Mouse (Mus musculus) heart, embryonic 14.5 days (tissue): ENCODE measurements around the gene Mcemp1. TPM values are rescaled to one million over a fixed set of nuclear protein-coding genes. Genes with fewer than 3 reads are reported as not detected.

Experiments used
- ATAC-seq: fragments of 200-750 bp; cut with Nextera tagmentation; 2 replicates; pipeline ENCODE4 v1.8.0; 2017; ENCODE audit warnings: low read depth, moderate TSS enrichment; ENCODE audit not compliant: insufficient number of reproducible peaks, insufficient read depth, low FRiP score
- H3K27ac ChIP-seq, 2 experiments: fragments of 200-500 bp in 1 of 2; fragments of 300-500 bp in 1 of 2; sonication (generic) in 1 of 2; replicated peaks in 1 of 2; 2 replicates each; pipeline ENCODE4 v1.5.1; 2012 to 2014; ENCODE audit warnings: low read depth in 2 of 2, low read length in 2 of 2, control low read depth in 1 of 2, mild to moderate bottlenecking in 1 of 2, mixed read lengths in 1 of 2; ENCODE audit not compliant: control insufficient read depth in 1 of 2, insufficient read depth in 1 of 2
- H3K27me3 ChIP-seq: fragments of 300-500 bp; sonication (generic); 2 replicates; pipeline ENCODE4 v1.6.1; 2014; ENCODE audit warnings: mild to moderate bottlenecking, low read length, control low read depth; ENCODE audit not compliant: control insufficient read depth, insufficient read depth
- H3K36me3 ChIP-seq: fragments of 300-500 bp; sonication (generic); 2 replicates; pipeline ENCODE4 v1.6.1; 2014; ENCODE audit warnings: mild to moderate bottlenecking, control low read depth, low read length, mixed read lengths; ENCODE audit not compliant: control insufficient read depth, insufficient read depth
- H3K4me1 ChIP-seq, 2 experiments: fragments of 200-500 bp in 1 of 2; fragments of 300-500 bp in 1 of 2; sonication (generic) in 1 of 2; 2 replicates each; pipeline ENCODE4 v1.6.1; 2012 to 2014; ENCODE audit warnings: low read length in 2 of 2, control low read depth in 1 of 2, mixed read lengths in 1 of 2; ENCODE audit not compliant: control insufficient read depth in 2 of 2, insufficient read depth in 2 of 2
- H3K4me2 ChIP-seq: fragments of 300-500 bp; sonication (generic); 2 replicates; pipeline ENCODE4 v1.6.1; 2014; ENCODE audit warnings: mild to moderate bottlenecking, low read length
- H3K4me3 ChIP-seq, 2 experiments: fragments of 200-500 bp in 1 of 2; fragments of 300-500 bp in 1 of 2; sonication (generic) in 1 of 2; 2 replicates each; pipeline ENCODE4 v1.5.1; 2012 to 2014; ENCODE audit warnings: low read length in 2 of 2, mild to moderate bottlenecking in 2 of 2, control low read depth in 1 of 2, low read depth in 1 of 2, moderate library complexity in 1 of 2; ENCODE audit not compliant: control insufficient read depth in 1 of 2, insufficient read depth in 1 of 2
- H3K9ac ChIP-seq: fragments of 300-500 bp; sonication (generic); 2 replicates; pipeline ENCODE4 v1.6.1; 2014; ENCODE audit warnings: mild to moderate bottlenecking, low read length
- H3K9me3 ChIP-seq: fragments of 300-500 bp; sonication (generic); 2 replicates; pipeline ENCODE4 v1.6.1; 2016; ENCODE audit warnings: low read length, control low read depth; ENCODE audit not compliant: control insufficient read depth
- WGBS: fragments of 180-500 bp; shearing (Covaris S2); extraction: QIAGEN DNeasy Blood & Tissue Kit; methylation state at CpG from one replicate; pipeline ENCODE4 v1.1.7; 2014; 5-methylcytosine and 5-hydroxymethylcytosine counted together
- polyA plus RNA-seq: library from polyadenylated mRNA; unstranded; fragments of >200 nt; fragmentation: Nextera tagmentation; extraction: Ambion mirVana; gene quantifications from 2 replicates; pipeline ENCODE4 v1.2.1, GENCODE M21; 2014

Gene Mcemp1
- polyA plus RNA-seq, 1 experiment from 2014 or later = 0.22 TPM

GRCm38 (mm10) chr8:3654726-3655508, 10.6 kb upstream of the Mcemp1 start:
- H3K4me3 ChIP-seq = no peak overlapping the region
- no peak overlapping the region for H3K4me2 ChIP-seq
- no peak overlapping the region for H3K9ac ChIP-seq
- no peaks in the 10 kb centered on the region for H3K4me1 ChIP-seq
- no peaks in the 10 kb centered on the region for H3K27me3 ChIP-seq
- 65% methylated on average over 11 of the region's 11 CpGs for WGBS
- no peaks in the 10 kb centered on the region for H3K36me3 ChIP-seq
- no peak for ATAC-seq
- no peak overlapping the region for H3K27ac ChIP-seq
- no peaks in the 10 kb centered on the region for H3K9me3 ChIP-seq

GRCm38 (mm10) chr8:3655526-3655925, 10.0 kb upstream of the Mcemp1 start, which contains the start of gene Retn:
Gene Retn (plus strand): TSS chr8:3655770.
- no peak for ATAC-seq
- Histone ChIP-seq H3K4me2 (no peak within 1 kb of the TSS), H3K4me3 (no peak within 1 kb of the TSS), H3K27ac (no peak within 1 kb of the TSS), H3K9me3 (no peaks in the 10 kb centered on the region), H3K4me1 (no peaks in the 10 kb centered on the region), H3K27me3 (no peaks in the 10 kb centered on the region), H3K36me3 (no peaks in the 10 kb centered on the region), H3K9ac (no peak within 1 kb of the TSS)
- WGBS = 42% methylated on average over 3 of the region's 3 CpGs

- ATAC-seq = no peak
- Histone ChIP-seq H3K36me3 (no peaks in the 10 kb centered on the region), H3K9ac (no peak overlapping the region), H3K4me2 (no peak overlapping the region), H3K27ac (no peak overlapping the region), H3K4me3 (no peak overlapping the region), H3K27me3 (no peaks in the 10 kb centered on the region), H3K4me1 (no peaks in the 10 kb centered on the region), H3K9me3 (no peaks in the 10 kb centered on the region)
- 28% methylated on average over 7 of the region's 7 CpGs for WGBS
These were observed 8.7 kb upstream of the Mcemp1 start for GRCm38 (mm10) chr8:3656725-3657381.

GRCm38 (mm10) chr8:3660889-3661288, 4.7 kb upstream of the Mcemp1 start:
- Histone ChIP-seq H3K9me3 (no peaks in the 10 kb centered on the region), H3K4me3 (no peak overlapping the region), H3K27ac (no peak overlapping the region), H3K9ac (no peak overlapping the region), H3K4me1 (no peaks in the 10 kb centered on the region), H3K4me2 (no peak overlapping the region), H3K27me3 (no peaks in the 10 kb centered on the region), H3K36me3 (no peaks in the 10 kb centered on the region)
- no peak for ATAC-seq
- 62% methylated on average over 8 of the region's 8 CpGs for WGBS

GRCm38 (mm10) chr8:3664405-3664804, 1.1 kb upstream of the Mcemp1 start:
- no peak for ATAC-seq
- 64% methylated on average over 5 of the region's 5 CpGs for WGBS
- no peaks in the 10 kb centered on the region for H3K4me1 ChIP-seq
- no peaks in the 10 kb centered on the region for H3K36me3 ChIP-seq
- H3K9ac ChIP-seq = no peak overlapping the region
- H3K4me3 ChIP-seq = no peak overlapping the region
- H3K27ac ChIP-seq = no peak overlapping the region
- H3K27me3 ChIP-seq = no peaks in the 10 kb centered on the region
- H3K4me2 ChIP-seq = no peak overlapping the region
- H3K9me3 ChIP-seq = no peaks in the 10 kb centered on the region

GRCm38 (mm10) chr8:3670388-3670787, 4.8 kb downstream of the Mcemp1 start:
- Histone ChIP-seq H3K4me3 (no peak overlapping the region), H3K36me3 (no peaks in the 10 kb centered on the region), H3K4me1 (peaks cover 0 to 4% of the 10 kb centered on the region in 2 experiments; a peak in 1 of 4 replicates), H3K4me2 (no peak overlapping the region), H3K27ac (no peak overlapping the region), H3K27me3 (no peaks in the 10 kb centered on the region), H3K9me3 (no peaks in the 10 kb centered on the region), H3K9ac (no peak overlapping the region)
- WGBS = 72% methylated on average over 2 of the region's 2 CpGs
- ATAC-seq = no peak

GRCm38 (mm10) chr8:3671980-3672491, 6.5 kb downstream of the Mcemp1 start, which contains the start of gene Fcor:
Gene Fcor (minus strand): TSS chr8:3672362.
- Histone ChIP-seq H3K9me3 (no peaks in the 10 kb centered on the region), H3K36me3 (no peaks in the 10 kb centered on the region), H3K4me1 (peaks cover 0 to 4% of the 10 kb centered on the region in 2 experiments; a peak in 2 of 4 replicates), H3K4me3 (peak within 1 kb of the TSS; percentile 54 to 78), H3K4me2 (peak within 1 kb of the TSS; percentile 87), H3K9ac (peak within 1 kb of the TSS; percentile 75), H3K27me3 (no peaks in the 10 kb centered on the region), H3K27ac (peak within 1 kb of the TSS; percentile 36 to 41; a peak in 3 of 4 replicates)
- ATAC-seq = peak; percentile 66
- under 1% methylated on average over 23 of the region's 23 CpGs for WGBS
